Mouse (Mus musculus) macrophage (primary cell): Measurements from ENCODE around the gene Vsx2. TPM values are rescaled to one million over a fixed set of nuclear protein-coding genes. Genes with fewer than 3 reads are reported as not detected.

ENCODE experiments used
- H3K27ac ChIP-seq: fragments of 350-480 bp; formaldehyde crosslinking; 2 replicates; pipeline ENCODE4 v1.9.0; 2021
- H3K36me3 ChIP-seq: fragments of 350-480 bp; formaldehyde crosslinking; 2 replicates; pipeline ENCODE4 v1.9.0; 2021; ENCODE audit errors: inconsistent target
- H3K4me3 ChIP-seq: fragments of 350-480 bp; formaldehyde crosslinking; 2 replicates; pipeline ENCODE4 v1.9.0; 2021; ENCODE audit errors: inconsistent target
- H3K79me2 ChIP-seq: fragments of 350-480 bp; formaldehyde crosslinking; 2 replicates; pipeline ENCODE4 v1.9.0; 2021; ENCODE audit errors: inconsistent target
- WGBS: methylation state at CpG from one replicate; pipeline ENCODE4 v1.1.7; 2026; ENCODE audit warnings: inconsistent platforms; ENCODE audit not compliant: missing documents; 5-methylcytosine and 5-hydroxymethylcytosine counted together
- polyA plus RNA-seq: library from polyadenylated mRNA; stranded (reverse); fragments of 250-400 nt; gene quantifications from 3 replicates; pipeline ENCODE4 v1.2.4, GENCODE M21; 2018; ENCODE audit warnings: inconsistent platforms

The Vsx2 gene
- polyA plus RNA-seq, 1 experiment from 2014 or later, result not detected

DNA sequence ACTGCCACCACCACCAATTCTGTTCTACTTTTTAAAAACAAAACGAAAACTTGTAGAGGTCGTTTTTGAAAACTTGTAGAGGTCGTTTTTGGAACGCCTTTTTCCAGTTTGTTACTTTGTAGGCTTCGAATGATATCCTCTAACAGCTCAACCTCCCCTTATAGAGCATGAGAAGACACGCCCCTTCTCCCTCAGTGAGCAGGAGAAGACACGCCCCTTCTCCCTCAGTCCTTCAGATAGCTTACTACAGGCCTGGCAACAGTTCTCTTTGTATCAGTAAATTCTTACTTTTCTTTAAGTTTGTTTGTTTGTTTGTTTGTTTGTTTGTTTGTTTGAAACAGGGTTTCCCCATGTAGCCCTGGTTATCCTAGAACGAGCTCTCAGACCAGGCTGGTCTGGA lies 14.3 kb upstream of the Vsx2 start:
- H3K36me3 ChIP-seq, result no peaks in the 10 kb centered on the region
- 74% methylated on average over 8 of the region's 8 CpGs for WGBS
- no peak overlapping the region for H3K4me3 ChIP-seq
- no peak overlapping the region for H3K27ac ChIP-seq
- no peaks in the 10 kb centered on the region for H3K79me2 ChIP-seq

DNA sequence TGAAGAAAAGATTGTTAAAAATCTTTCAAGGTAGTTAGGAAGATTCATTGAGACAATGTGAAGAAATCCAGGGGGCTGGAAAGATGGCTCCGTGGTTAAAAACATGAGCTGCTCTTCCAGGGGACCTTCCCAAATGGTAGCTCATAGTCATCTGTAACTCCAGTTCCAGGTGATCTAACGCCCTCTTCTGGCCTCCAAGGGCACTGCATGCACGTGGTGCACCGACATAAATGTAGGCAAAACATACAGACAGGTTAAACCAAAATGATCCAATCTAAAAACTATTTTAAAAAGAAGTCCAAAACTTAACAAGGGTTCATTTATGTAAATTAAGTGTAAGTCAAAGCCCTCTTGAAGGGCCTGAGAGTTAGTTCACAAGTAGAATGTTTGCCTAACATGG lies 7.0 kb upstream of the Vsx2 start:
- H3K36me3 ChIP-seq, result no peaks in the 10 kb centered on the region
- 56% methylated on average over 4 of the region's 4 CpGs for WGBS
- H3K27ac ChIP-seq, result no peak overlapping the region
- H3K4me3 ChIP-seq, result no peak overlapping the region
- H3K79me2 ChIP-seq, result no peaks in the 10 kb centered on the region

DNA sequence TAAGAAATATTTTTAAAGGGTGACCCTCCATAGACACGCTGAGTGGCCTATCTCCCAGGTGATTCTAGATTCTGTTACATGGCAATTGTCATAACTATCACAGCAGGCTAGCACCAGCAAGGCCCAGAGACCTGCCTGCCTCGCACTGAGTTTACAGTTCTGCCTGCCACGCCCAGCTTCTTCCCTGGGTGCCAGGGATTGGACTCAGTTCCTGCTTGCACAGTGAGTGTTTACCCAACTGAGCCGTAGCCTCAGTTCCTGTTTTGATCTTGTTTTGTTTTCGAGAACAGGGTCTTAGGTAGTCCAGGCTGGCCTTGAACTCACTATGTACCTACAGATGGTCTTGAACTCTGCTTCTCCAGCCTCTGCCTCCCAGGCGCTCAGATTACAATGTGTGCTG lies 2.0 kb upstream of the Vsx2 start:
- H3K4me3 ChIP-seq, result no peak overlapping the region
- whole genome bisulfite sequencing, result 61% methylated on average over 6 of the region's 6 CpGs
- no peaks in the 10 kb centered on the region for H3K36me3 ChIP-seq
- no peaks in the 10 kb centered on the region for H3K79me2 ChIP-seq
- H3K27ac ChIP-seq, result no peak overlapping the region

DNA sequence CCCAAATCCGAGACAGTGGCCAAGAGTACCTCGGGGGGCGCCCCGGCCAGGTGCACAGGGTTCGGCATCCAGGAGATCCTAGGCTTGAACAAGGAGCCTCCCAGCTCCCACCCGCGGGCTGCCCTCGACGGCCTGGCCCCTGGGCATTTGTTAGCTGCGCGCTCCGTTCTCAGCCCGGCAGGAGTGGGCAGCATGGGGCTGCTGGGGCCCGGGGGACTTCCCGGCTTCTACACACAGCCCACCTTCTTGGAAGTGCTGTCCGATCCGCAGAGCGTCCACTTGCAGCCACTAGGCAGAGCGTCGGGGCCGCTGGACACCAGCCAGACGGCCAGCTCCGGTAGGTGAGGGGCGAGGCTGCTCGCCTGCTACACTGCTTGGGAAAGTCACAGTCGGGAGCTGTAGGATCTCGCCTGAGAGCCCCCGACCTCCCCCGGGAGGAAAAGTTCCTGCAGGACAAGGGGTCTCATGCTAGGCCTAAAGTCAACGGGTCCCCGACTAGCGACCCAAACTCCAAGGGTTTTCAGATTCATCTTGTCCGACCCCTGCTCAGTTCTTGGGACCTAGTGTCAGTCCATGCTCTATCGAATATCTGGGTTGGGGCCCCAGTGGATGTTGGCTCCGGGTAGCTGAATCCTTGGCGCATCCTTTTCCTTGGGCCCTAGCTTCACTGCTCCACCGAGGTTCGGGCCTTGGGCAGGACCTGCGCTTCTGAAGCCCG lies 573 bp downstream of the Vsx2 start:
- 6% methylated on average over 39 of the region's 40 CpGs for WGBS
- H3K27ac ChIP-seq, result no peak overlapping the region

DNA sequence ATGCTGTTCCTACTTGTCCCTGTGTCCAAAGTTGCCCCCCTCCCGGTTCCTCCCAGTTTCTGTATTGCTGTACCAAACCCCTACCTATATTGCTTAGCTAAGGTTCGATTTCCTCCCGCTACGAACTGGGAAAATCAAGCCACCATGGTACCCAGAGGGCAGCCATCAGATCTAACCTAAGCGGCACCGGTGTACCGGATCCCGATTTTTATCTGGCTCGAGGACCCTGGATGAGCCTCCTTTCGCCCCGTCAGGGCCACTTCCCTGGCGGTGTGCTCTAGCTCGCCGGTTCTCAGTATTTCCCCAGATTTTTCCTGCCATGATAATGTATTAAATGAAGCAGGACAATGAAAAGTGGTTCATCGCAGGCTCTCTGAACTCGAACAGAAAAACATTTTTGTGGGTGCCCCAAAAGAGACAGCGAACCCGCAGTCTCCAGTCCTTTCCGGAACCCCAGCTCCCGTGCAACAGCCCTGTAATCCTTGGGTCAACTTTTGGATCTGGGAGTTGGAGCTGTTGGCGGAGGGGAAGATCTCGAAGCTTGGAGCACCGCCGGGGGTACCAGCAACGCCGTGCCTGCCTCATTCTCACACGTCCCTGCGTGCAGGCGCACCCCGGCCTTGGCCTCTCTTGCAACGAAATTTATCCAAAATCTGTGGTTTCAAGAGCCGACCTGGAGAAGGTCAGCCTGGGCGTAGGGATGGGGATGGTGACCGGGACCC lies 1.3 kb downstream of the Vsx2 start:
- no peak overlapping the region for H3K4me3 ChIP-seq
- no peaks in the 10 kb centered on the region for H3K36me3 ChIP-seq
- 8% methylated on average over 34 of the region's 34 CpGs for WGBS
- H3K79me2 ChIP-seq, result no peaks in the 10 kb centered on the region
- no peak overlapping the region for H3K27ac ChIP-seq

More for the DNA sequence above, 573 bp downstream of the Vsx2 start:
- Histone ChIP-seq H3K4me3 (no peak overlapping the region), H3K36me3 (no peaks in the 10 kb centered on the region), H3K79me2 (no peaks in the 10 kb centered on the region)

DNA sequence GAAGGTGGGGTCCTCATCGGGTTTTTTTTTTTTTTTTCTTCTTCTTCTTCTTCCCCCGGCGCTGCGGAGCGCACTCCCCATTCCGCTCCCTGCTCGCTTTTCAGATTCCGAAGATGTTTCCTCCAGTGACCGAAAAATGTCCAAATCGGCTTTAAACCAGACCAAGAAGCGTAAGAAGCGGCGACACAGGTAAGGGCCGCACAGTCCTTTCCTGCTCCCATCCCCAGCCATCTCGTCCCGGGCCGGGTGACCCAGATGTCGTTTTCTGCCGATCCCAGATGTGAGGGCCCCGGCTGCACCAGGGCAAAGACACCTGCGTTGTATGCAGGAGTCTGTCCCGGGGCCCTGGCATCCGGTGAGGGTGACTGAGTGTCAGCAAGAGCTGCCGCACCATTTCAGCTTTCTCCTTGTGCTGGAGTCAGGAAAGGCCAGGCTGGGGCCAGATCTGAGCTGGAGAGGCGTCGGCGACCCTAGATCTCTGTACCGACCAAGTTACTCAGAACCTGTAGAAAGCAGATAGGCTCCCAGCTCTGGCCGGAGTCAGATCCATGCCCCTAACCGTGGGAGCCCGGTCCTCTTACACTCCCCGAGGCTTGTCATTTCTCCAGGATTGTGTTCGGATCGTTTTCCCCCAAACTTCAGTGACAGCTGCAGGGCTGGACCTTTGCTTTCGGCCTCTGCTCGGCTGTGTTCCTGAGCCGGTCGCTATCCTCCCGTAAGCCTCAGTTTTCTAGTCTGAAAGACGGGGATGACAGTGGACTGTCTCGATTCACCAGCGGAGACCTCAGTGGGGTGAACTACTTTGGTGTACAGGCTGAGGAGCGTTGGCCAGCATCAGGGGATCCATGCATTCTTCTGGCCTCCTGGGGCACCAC lies 2.1 kb downstream of the Vsx2 start:
- H3K27ac ChIP-seq, result no peak overlapping the region
- no peak overlapping the region for H3K4me3 ChIP-seq
- 6% methylated on average over 42 of the region's 43 CpGs for WGBS
- H3K36me3 ChIP-seq, result no peaks in the 10 kb centered on the region
- no peaks in the 10 kb centered on the region for H3K79me2 ChIP-seq

DNA sequence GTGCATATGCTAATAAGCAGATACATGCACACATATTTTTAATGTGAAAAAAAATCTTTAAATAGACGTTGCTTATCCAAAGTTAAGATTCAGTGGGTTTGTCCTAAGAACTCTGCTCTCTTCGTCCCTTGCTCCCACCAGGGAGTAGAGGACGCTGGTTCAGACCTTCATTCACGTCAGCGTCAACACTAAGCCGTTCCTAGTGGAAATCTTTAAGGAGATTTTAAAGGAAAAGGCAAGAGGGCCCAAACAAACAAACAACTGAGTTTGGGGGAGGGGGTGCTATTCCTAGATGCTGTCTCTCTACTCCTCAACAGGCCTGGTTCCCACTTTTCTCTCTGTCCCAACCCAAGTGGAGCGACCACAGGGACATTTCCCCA lies 2.8 kb downstream of the Vsx2 start:
- 17% methylated on average over 7 of the region's 7 CpGs for WGBS
- no peak overlapping the region for H3K27ac ChIP-seq
- H3K4me3 ChIP-seq, result no peak overlapping the region
- no peaks in the 10 kb centered on the region for H3K79me2 ChIP-seq
- no peaks in the 10 kb centered on the region for H3K36me3 ChIP-seq

DNA sequence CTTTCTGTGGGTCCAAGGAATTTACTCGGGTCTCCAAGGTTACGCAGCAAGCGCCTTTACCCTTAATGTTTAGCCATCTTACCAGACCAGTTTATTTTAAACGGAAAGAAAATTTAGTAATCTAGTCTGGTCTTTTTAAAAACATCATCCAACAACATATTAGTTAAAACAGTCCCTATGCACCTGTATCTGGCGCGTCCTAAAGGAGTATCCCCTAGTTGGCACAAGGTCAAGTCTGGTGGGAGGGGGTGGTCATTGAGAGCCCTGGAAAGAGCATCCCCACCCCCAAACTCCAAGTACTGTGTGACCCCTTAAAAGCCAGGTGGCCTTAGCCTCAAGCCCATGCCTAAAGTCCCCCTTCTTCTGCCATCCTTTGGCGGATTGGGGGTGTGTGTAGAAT lies 3.5 kb downstream of the Vsx2 start:
- H3K36me3 ChIP-seq, result no peaks in the 10 kb centered on the region
- 53% methylated on average over 7 of the region's 7 CpGs for WGBS
- no peak overlapping the region for H3K27ac ChIP-seq

DNA sequence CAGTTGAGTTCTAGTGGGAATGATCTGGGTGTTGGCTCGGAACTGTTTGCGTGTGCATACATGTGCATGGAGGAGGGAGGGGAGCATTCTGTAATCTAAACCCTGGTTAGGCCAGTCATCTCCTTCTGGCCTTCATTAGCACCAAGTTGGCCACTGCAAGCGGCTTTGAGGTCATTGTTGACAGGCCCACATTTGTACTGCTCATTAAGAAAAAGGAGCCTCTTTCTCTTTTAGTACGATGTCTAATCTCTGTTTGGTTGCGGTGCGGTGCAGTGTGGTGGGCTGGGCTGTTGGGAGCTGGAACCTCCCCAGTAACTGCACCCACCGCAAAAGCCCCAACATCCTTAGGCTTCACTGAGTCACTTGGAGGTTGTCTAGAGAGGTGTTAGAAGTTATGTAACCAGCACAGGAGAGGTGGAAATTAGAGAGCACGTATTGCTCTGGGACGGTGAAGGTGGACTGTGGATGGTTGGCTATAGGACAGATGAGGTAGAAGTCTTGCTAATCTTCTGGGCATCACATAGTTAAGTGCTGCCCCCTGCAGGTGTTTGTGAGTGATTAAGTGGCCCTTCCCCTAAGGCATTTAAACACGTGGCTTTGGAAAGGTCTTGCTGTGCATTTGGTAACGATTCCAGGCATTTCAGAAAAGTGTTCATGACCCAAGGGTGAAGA lies 8.3 kb downstream of the Vsx2 start:
- Histone ChIP-seq H3K4me3 (no peak overlapping the region), H3K36me3 (no peaks in the 10 kb centered on the region), H3K79me2 (no peaks in the 10 kb centered on the region), H3K27ac (no peak overlapping the region)
- WGBS, result 77% methylated on average over 11 of the region's 11 CpGs

More for the DNA sequence above, 3.5 kb downstream of the Vsx2 start:
- Histone ChIP-seq H3K4me3 (no peak overlapping the region), H3K79me2 (no peaks in the 10 kb centered on the region)

DNA sequence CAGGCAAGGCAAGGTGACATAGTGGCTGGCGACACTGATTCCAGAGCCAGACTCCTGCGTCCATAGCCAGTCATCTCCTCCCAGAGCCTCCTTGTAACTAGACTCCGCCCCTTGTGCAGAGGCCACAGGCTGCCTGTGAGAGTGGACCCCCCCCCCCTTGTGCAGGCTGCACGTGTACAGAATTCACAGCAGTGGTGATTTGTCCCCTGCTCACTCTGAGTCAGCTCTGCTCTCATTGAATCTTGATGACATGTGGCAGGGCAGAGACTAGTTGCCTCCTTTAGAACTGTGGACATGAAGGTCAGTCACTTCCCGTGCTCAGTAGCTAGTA lies 8.8 kb downstream of the Vsx2 start:
- Histone ChIP-seq H3K27ac (no peak overlapping the region), H3K36me3 (no peaks in the 10 kb centered on the region), H3K79me2 (no peaks in the 10 kb centered on the region), H3K4me3 (no peak overlapping the region)
- 57% methylated on average over 5 of the region's 5 CpGs for WGBS

DNA sequence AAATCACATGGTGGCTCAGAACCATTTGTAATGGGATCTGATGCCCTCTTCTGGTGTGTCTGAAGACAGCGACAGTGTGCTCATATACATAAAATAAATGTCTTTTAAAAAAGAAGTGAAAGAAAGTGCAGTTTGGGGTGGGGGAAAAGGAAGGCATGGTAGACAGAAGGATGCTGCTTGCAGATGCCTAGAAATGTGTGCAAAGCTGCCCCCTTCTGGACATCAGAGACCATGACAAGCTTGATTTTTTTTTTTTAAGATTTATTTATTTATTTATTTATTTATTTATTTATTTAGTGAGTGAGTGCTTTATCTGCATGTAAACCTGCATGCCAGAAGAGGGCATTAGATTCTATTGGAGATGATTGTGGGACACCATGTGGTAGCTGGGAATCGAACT lies 11.7 kb downstream of the Vsx2 start:
- H3K4me3 ChIP-seq, result no peak overlapping the region
- no peaks in the 10 kb centered on the region for H3K79me2 ChIP-seq
- no peaks in the 10 kb centered on the region for H3K36me3 ChIP-seq
- H3K27ac ChIP-seq, result no peak overlapping the region
- 95% methylated on average over 2 of the region's 2 CpGs for WGBS

DNA sequence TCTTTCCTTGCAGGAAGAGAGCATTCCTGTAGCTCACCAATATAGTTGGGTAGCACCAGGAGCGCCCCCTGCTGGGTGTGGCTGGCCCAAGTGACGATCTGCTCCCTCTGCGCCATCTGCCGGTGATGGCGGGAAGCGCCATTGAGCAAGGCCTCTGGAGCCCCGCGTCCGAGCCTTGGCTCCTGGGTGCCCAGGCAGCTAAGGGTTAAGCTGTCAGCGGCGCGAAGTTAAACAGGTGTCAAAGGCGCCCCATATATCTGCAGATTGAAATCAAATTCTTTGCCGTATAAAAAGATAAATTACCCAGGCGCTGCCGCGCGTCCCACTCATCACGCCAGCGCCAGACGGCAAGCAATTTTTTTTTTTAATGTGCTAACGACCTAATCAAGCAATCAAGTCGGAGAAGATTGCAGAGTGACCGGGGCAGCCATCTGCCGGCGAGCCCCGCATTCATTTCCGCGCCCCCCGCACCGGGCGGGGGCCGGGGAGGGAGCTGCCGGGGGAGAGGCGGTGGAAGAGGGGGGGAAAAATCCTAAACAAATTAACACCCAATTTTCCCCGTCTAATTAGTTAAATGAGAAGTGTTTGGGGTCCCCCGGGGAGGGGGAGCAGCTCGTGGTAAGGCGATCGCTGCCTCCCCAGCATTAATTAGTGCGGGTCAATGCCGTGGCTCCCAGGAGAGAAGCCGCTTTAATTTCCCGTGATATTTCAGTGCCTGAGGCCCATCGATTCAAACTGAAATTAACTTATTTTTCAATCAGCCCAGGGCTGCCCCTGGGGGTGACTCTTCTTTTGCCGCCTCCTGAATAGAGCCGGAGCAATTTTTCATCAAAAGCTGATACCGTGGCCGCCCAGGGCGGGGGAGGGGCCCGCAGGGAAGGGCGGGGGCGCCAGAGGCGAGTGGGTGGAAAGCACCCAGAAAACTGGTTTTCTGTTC lies 20.5 kb downstream of the Vsx2 start:
- Histone ChIP-seq H3K36me3 (no peaks in the 10 kb centered on the region), H3K27ac (no peak overlapping the region), H3K4me3 (peak overlapping the region; percentile 15; the same call in 1 of the 2 replicates), H3K79me2 (no peaks in the 10 kb centered on the region)
- 5% methylated on average over 46 of the region's 54 CpGs for WGBS

DNA sequence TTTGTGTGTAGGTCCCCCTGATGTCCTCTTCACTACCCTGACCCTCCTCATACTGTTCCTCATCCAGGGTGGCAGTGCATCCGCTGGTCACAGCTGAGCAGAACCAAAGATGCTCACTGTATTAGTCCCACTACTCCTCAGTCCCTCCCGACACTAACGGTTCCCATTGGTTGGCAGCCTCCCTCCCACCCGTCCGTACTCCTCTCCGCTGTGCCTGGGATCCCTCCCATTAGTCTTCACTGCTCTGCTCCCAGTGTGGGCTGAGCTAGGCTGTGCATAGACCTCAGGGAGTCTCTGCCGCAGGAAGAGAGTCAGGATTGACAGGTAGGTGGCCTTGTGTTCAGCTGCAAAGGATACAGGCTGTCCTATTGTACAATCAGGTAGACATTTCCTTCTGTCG lies 28.8 kb downstream of the Vsx2 start:
- no peak overlapping the region for H3K4me3 ChIP-seq
- 0 out of 2 replicates have a peak, but pooled peaks cover 5% of the 10 kb centered on the region for H3K36me3 ChIP-seq
- 48% methylated on average over 8 of the region's 8 CpGs for WGBS

DNA sequence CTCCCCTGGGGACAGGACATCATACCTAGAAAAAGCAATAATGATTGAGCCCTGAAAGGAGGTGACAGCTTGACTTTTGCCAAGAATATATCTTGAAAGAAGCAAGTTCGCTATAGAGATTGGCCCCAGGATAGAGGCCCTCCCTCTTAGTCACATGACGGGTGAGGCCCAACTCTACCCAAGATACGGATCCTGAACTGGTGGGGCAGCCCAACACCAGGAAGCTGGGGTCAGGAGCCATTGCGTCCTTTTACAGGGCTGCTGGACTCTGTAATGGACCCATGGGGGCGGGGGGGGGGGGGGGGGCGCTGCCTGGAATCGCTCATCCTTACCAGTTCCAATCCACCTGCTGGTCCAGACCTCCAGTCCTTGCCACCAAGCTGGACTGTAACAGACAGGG lies 34.4 kb downstream of the Vsx2 start:
- peaks cover 8% of the 10 kb centered on the region; the same call in 1 of the 2 replicates for H3K36me3 ChIP-seq

More for the DNA sequence above, 28.8 kb downstream of the Vsx2 start:
- H3K79me2 ChIP-seq, result no peaks in the 10 kb centered on the region
- H3K27ac ChIP-seq, result no peak overlapping the region

More for the DNA sequence above, 34.4 kb downstream of the Vsx2 start:
- 89% methylated on average over 6 of the region's 7 CpGs for WGBS
- Histone ChIP-seq H3K79me2 (no peaks in the 10 kb centered on the region), H3K27ac (no peak overlapping the region), H3K4me3 (no peak overlapping the region)
